Mouse (Mus musculus) liver, embryonic 12.5 days (tissue): ENCODE measurements at regions not wholly inside any gene's neighbourhood (a gene's known extent, or its start where the extent isn't known, plus 50 kb on each side); places are given as distances from the start of the nearest gene placed in this dataset.
"Not testable (repeated sequence)": the region's sequence is repeated elsewhere in the genome, so short reads cannot be mapped to it uniquely, and the experiment has no call there.

Experiments
- ATAC-seq: fragments of 200-750 bp; cut with Nextera tagmentation; 2 replicates; pipeline ENCODE4 v1.8.0; 2017; ENCODE audit warnings: moderate number of reproducible peaks, mild to moderate bottlenecking, moderate library complexity
- H3K27ac ChIP-seq: fragments of 300-500 bp; sonication (generic); 2 replicates; pipeline ENCODE4 v1.5.1; 2016; ENCODE audit warnings: mild to moderate bottlenecking
- H3K27me3 ChIP-seq: fragments of 300-500 bp; sonication (generic); replicated peaks from 2 replicates; pipeline ENCODE4 v1.6.1; 2016; ENCODE audit warnings: mild to moderate bottlenecking, moderate library complexity
- H3K36me3 ChIP-seq: fragments of 300-500 bp; sonication (generic); 2 replicates; pipeline ENCODE4 v1.6.1; 2016; ENCODE audit warnings: mild to moderate bottlenecking, moderate library complexity
- H3K4me1 ChIP-seq: fragments of 300-500 bp; sonication (generic); 2 replicates; pipeline ENCODE4 v1.6.1; 2016
- H3K4me2 ChIP-seq: fragments of 300-500 bp; sonication (generic); 2 replicates; pipeline ENCODE4 v1.6.1; 2016; ENCODE audit warnings: mild to moderate bottlenecking, moderate library complexity
- H3K4me3 ChIP-seq: fragments of 300-500 bp; sonication (generic); 2 replicates; pipeline ENCODE4 v1.5.1; 2016; ENCODE audit warnings: mild to moderate bottlenecking, moderate library complexity
- H3K9ac ChIP-seq: fragments of 300-500 bp; sonication (generic); 2 replicates; pipeline ENCODE4 v1.6.1; 2016; ENCODE audit warnings: mild to moderate bottlenecking, moderate library complexity
- H3K9me3 ChIP-seq: fragments of 300-500 bp; sonication (generic); replicated peaks from 2 replicates; pipeline ENCODE4 v1.6.1; 2016; ENCODE audit warnings: mild to moderate bottlenecking, moderate library complexity
- WGBS: fragments of 180-500 bp; shearing (Covaris S2); methylation state at CpG from one replicate; pipeline ENCODE4 v1.1.7; 2016; ENCODE audit not compliant: insufficient replicate concordance; 5-methylcytosine and 5-hydroxymethylcytosine counted together

DNA sequence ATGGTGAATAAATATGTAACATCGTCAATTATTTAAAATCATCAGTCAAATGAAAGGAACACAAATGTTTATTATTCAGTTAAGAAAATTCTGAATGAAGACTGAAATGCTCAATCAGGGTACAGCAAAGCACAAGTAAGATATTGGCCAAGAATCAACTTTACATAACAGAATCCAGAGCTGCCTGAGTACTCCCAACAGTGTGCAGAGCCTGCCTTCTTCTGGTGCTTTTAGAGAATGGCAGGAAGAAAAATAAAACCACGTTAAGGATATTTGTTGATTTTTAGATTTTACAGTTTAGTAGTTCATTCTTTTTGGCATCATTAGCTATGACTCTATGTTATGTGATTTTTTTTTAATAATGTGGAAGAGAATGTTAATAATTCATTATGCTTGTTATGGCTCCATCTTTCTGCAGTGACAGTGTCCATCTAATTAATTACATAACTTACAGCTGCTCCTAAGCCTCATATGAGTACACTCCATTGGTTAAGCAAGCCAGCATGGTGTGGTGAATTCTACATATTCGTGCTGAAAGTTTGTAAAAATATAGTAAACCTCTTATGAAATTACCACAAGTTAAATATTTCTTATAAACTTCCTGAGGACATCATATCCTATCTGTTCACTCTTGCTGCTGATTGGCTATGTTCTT, 579.0 kb downstream of the Kcna4 start:
- ATAC-seq: no peak
- Histone ChIP-seq H3K4me3 (no peak overlapping the region), H3K9me3 (no peaks in the 10 kb centered on the region), H3K36me3 (no peaks in the 10 kb centered on the region), H3K4me1 (no peaks in the 10 kb centered on the region), H3K9ac (no peak overlapping the region), H3K27ac (no peak overlapping the region), H3K27me3 (no peaks in the 10 kb centered on the region), H3K4me2 (no peak overlapping the region)
- WGBS: 48% methylated on average over 3 of the region's 3 CpGs

DNA sequence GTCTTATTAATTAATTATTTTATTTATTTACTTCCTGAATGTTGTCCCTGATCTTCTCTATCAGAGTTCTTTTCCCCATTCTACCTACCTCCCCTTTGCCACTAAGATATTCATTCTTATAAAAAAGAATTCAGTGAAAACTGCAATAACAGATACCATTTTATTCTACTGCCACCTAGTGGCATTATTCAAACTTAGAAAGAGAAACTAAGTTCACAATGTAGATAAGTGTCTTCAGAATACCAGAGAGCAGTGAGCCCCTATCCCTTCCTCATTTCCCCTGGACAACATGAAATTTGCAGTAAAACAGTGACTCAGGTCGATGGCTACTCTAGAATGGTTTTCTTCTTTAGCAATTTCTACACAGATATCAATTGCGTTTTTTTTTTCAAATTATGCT, 589.2 kb downstream of the Kcna4 start:
- no peak overlapping the region for H3K4me3 ChIP-seq
- H3K27ac ChIP-seq: no peak overlapping the region
- no peaks in the 10 kb centered on the region for H3K36me3 ChIP-seq
- no peaks in the 10 kb centered on the region for H3K9me3 ChIP-seq
- H3K4me1 ChIP-seq: no peaks in the 10 kb centered on the region
- WGBS: 18% methylated on average over 2 of the region's 2 CpGs
- H3K4me2 ChIP-seq: no peak overlapping the region
- H3K9ac ChIP-seq: no peak overlapping the region
- H3K27me3 ChIP-seq: no peaks in the 10 kb centered on the region
- no peak for ATAC-seq

GRCm38 (mm10) chr2:107886063-107886762, 595.8 kb downstream of the Kcna4 start:
- 77% methylated on average over 3 of the region's 3 CpGs for WGBS
- ATAC-seq: no peak
- Histone ChIP-seq H3K4me2 (no peak overlapping the region), H3K9me3 (no peaks in the 10 kb centered on the region), H3K27me3 (no peaks in the 10 kb centered on the region), H3K9ac (no peak overlapping the region), H3K27ac (no peak overlapping the region), H3K4me1 (no peaks in the 10 kb centered on the region), H3K4me3 (no peak overlapping the region), H3K36me3 (no peaks in the 10 kb centered on the region)

DNA sequence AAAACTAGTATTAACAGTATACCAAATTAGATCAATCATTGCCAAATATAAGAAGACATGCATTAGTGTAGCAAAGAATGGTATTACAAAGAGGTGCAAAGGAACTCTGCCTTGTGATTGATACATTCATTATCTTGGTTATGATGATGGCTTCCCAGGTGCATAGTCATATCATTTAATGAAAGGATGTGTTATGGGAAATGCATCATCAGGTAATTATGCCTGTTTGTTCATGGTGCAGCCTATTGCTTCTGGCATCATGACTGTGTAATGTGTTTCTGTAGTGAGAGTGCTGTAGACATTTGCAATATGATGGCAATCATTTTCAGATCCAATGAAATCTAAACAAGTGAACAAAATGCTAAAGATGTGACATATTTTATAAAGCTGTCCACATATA, 597.8 kb downstream of the Kcna4 start:
- ATAC-seq: no peak

DNA sequence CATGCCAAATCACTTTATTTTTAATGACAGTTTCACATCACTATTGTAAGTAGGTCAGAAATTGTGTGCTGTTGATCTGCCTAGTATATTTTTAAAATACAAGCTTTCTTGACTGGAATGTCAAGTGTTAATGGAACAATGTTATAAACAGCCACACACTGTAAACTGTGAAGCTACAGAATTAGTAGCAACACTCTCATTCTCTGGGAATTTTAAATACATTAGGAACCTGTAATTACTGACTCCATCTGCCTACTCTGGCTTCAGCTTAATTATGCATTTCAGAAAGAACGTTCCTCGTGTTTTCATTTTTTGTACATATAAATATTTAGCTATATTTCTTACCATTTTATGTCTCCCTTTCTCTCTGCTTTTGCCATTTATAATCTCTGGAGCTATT, 634.7 kb downstream of the Kcna4 start:
- WGBS: 78% methylated on average over 2 of the region's 2 CpGs
- ATAC-seq: no peak
- no peaks in the 10 kb centered on the region for H3K36me3 ChIP-seq
- no peak overlapping the region for H3K9ac ChIP-seq
- no peak overlapping the region for H3K4me3 ChIP-seq
- no peaks in the 10 kb centered on the region for H3K27me3 ChIP-seq
- H3K27ac ChIP-seq: no peak overlapping the region
- H3K4me1 ChIP-seq: no peaks in the 10 kb centered on the region
- H3K9me3 ChIP-seq: no peaks in the 10 kb centered on the region; the same call in 1 of the 2 replicates
- H3K4me2 ChIP-seq: no peak overlapping the region

More for the DNA sequence above, 597.8 kb downstream of the Kcna4 start:
- no peaks in the 10 kb centered on the region for H3K9me3 ChIP-seq
- H3K36me3 ChIP-seq: no peaks in the 10 kb centered on the region
- no peaks in the 10 kb centered on the region for H3K27me3 ChIP-seq
- H3K27ac ChIP-seq: no peak overlapping the region
- no peak overlapping the region for H3K4me3 ChIP-seq
- no peak overlapping the region for H3K4me2 ChIP-seq
- no peak overlapping the region for H3K9ac ChIP-seq
- no peaks in the 10 kb centered on the region for H3K4me1 ChIP-seq

GRCm38 (mm10) chr2:107926606-107927005, 636.2 kb downstream of the Kcna4 start:
- H3K4me1 ChIP-seq: no peaks in the 10 kb centered on the region
- 76% methylated on average over 1 of the region's 1 CpGs for whole genome bisulfite sequencing
- no peak overlapping the region for H3K4me3 ChIP-seq
- no peak overlapping the region for H3K4me2 ChIP-seq
- H3K27ac ChIP-seq: no peak overlapping the region
- H3K36me3 ChIP-seq: no peaks in the 10 kb centered on the region
- H3K9me3 ChIP-seq: no peaks in the 10 kb centered on the region
- ATAC-seq: no peak
- no peak overlapping the region for H3K9ac ChIP-seq
- H3K27me3 ChIP-seq: no peaks in the 10 kb centered on the region

DNA sequence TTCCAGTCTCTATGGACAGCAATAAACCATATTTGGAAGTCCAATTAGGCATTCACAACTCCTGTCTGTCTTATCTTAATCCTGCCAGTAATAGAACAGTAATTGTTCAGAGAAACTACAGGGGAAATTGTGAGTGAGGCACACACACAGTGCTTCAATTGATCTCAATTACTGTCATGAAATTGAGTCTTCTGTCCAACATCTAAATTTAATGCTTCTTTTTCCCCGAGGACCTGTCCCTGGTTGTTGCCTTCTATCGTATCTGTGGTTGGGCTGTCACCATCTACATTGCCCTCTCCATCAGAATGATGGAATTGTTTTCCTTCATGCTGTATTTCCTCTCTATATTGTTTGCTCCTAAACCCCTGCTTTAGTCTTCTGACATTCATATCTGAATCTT, 644.9 kb downstream of the Kcna4 start:
- Histone ChIP-seq H3K36me3 (no peaks in the 10 kb centered on the region), H3K4me3 (no peak overlapping the region), H3K4me1 (no peaks in the 10 kb centered on the region), H3K4me2 (no peak overlapping the region), H3K27ac (no peak overlapping the region), H3K9ac (no peak overlapping the region), H3K9me3 (no peaks in the 10 kb centered on the region), H3K27me3 (no peaks in the 10 kb centered on the region)
- no peak for ATAC-seq
- 64% methylated on average over 2 of the region's 2 CpGs for WGBS

DNA sequence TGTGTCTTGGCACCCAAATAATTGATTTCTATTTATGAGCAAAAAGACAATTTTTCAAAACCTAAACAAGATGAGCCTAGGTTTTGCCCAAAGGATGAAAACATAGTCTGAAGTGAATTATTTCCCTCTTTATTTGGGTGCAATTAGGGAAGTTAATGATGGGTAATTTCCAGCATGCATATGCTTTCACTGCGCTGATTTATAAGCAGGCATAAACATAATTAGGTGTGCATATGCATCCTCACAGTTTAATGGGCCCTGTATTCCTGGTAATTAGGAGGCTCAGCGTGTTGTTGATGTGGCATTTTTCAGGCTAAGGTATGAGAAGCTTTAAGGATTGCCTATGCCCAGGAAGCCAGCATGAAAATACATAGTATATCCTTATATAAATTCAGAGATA, 645.3 kb downstream of the Kcna4 start:
- H3K27ac ChIP-seq: no peak overlapping the region
- no peaks in the 10 kb centered on the region for H3K27me3 ChIP-seq
- no peaks in the 10 kb centered on the region for H3K4me1 ChIP-seq
- H3K9ac ChIP-seq: no peak overlapping the region
- H3K9me3 ChIP-seq: no peaks in the 10 kb centered on the region
- H3K4me3 ChIP-seq: no peak overlapping the region
- WGBS: 71% methylated on average over 2 of the region's 2 CpGs
- no peak overlapping the region for H3K4me2 ChIP-seq
- no peaks in the 10 kb centered on the region for H3K36me3 ChIP-seq
- ATAC-seq: no peak

DNA sequence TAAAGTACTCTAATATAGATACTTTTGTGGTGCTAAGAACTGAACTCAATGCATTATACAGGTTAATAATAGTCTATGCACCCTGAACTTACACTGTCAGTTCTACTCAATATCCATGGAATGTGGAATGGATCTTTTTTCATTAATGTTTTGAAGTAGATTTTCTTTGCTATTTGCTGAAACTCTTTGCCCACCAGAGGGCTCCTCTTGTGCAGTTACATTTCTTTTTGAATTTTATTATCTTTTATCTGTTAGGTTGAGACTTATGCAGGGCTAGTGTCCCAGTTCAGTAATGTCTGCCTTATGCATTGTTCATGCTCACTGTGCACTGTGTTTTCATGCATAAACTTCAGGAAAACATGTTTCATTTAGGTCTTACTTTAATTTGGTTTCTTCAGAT, 650.9 kb downstream of the Kcna4 start:
- H3K4me1 ChIP-seq: no peaks in the 10 kb centered on the region
- no peaks in the 10 kb centered on the region for H3K36me3 ChIP-seq
- H3K9ac ChIP-seq: no peak overlapping the region
- H3K27ac ChIP-seq: no peak overlapping the region
- ATAC-seq: no peak
- no peaks in the 10 kb centered on the region for H3K27me3 ChIP-seq
- no peak overlapping the region for H3K4me2 ChIP-seq
- no peaks in the 10 kb centered on the region for H3K9me3 ChIP-seq
- H3K4me3 ChIP-seq: no peak overlapping the region

- no peaks in the 10 kb centered on the region for H3K36me3 ChIP-seq
- ATAC-seq: no peak
- no peak overlapping the region for H3K4me2 ChIP-seq
- WGBS: 18% methylated on average over 3 of the region's 3 CpGs
- no peak overlapping the region for H3K9ac ChIP-seq
- H3K9me3 ChIP-seq: no peaks in the 10 kb centered on the region
- H3K4me1 ChIP-seq: no peaks in the 10 kb centered on the region
- H3K27ac ChIP-seq: no peak overlapping the region
- no peak overlapping the region for H3K4me3 ChIP-seq
- H3K27me3 ChIP-seq: no peaks in the 10 kb centered on the region
These were observed 655.5 kb downstream of the Kcna4 start for GRCm38 (mm10) chr2:107945837-107946451.

DNA sequence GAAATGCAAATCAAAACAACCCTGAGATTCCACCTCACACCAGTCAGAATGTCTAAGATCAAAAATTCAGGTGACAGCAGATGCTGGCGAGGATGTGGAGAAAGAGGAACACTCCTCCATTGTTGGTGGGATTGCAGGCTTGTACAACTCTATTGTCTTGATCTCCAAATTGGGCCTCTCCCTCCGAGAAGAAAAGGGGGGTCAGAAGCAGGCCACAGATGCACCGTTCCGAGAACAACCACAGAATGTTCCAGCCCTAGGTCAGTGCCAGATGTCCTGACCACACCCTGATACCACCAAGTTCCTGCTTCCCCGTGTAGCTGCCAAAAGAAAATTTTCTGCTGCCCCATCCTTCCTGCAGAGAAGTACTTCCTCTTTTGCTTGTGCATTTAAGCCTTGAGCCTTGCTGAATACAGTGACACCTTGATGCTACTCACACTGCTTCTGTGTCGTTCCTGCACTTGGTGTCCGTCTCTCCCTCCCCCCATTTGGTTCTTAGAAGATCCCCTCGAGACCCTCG, 665.2 kb downstream of the Kcna4 start:
- WGBS: 40% methylated on average over 9 of the region's 9 CpGs
- H3K4me1 ChIP-seq, H3K27me3 ChIP-seq, H3K4me3 ChIP-seq, H3K27ac ChIP-seq, H3K9me3 ChIP-seq, H3K4me2 ChIP-seq, ATAC-seq, H3K9ac ChIP-seq, H3K36me3 ChIP-seq: not testable (repeated sequence)

GRCm38 (mm10) chr2:107963921-107964320, 673.5 kb downstream of the Kcna4 start:
- not testable (repeated sequence) for ATAC-seq, H3K36me3 ChIP-seq, H3K27me3 ChIP-seq, H3K4me3 ChIP-seq, H3K4me2 ChIP-seq, H3K9me3 ChIP-seq, H3K9ac ChIP-seq, H3K4me1 ChIP-seq, H3K27ac ChIP-seq
- 65% methylated on average over 8 of the region's 8 CpGs for WGBS
